Mouse (Mus musculus) 416B (cell line): Measurements from ENCODE around the gene Tmem163.

Source experiments
- DNase-seq: peaks from one replicate; pipeline ENCODE4 v3.0.0; 2011; ENCODE audit warnings: low read depth

Tmem163 gene

DNA sequence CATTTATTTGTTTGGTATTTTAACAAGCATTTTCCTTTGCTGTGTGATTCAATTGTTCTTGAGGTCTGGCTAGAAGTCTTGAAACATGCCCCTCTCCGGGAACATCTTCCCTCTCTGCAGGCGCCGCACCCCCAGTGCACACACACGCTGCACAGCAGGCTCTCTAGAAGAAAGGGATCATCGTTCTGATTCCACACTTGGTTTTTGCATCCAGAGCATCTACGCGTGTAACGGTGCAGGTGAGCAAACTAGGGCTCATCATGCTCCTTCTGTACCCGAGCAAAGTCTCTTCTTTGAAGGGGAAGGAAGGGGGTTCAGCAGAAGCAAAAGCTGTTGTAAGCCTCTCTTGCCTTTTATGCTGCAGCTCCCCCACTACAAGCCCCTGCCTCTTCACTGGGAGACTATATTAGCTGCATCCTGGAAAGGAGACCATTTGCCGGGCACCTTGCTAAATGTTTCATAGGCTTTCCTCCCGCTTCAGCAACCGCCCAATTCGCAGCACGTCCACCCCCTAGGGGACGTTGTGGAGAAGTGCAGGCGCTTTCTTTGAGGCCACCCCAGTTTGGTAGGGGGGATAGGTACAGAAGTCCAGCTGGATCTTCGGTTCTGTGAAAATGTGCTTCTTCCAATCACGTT is at the start of gene Tmem163:
Gene Tmem163 (minus strand): TSS at position 51 of the 636 bp plus-strand sequence.
- DNase-seq, result peak; percentile 40

DNA sequence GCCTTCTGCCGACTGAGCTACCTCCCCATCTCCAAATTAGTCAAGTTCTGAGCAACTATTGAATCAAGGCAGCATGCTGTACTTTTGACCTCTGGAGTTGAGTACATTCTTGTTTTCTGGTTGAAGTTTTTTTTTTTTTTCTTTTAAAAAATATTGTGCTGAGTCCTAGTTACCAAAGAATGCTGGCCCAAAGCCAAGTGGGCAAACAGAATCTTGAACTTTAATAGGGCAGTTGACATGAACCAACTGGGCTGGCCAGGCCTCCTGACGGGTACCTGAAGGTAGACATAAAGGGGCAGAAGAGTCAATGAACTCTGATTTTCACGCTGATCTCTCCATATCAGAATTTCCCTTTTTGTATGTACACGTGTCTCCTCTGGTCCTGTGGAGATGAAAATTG is 49.7 kb upstream of the Tmem163 start, which contains the start of gene Acmsd:
Gene Acmsd (plus strand): TSS at position 318 of the 400 bp plus-strand sequence.
- no peak for DNase-seq

DNA sequence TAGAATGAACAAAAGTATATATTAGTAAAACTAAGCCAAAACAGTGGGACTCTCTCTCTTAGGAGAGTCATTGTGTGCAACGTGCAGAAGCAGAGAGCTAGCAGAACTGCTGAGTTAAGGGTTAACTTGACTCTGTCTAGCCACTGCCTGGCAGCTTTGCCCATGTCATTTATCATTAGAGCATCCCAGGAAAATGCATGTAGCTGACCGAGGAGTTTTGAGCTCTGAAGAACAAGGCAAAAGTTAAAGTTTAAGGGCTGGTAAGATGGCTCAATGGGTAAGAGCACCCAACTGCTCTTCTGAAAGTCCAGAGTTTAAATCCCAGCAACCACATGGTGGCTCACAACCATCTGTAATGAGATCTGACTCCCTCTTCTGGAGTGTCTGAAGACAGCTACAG is 44.2 kb upstream of the Tmem163 start:
- DNase-seq, result no peak

DNA sequence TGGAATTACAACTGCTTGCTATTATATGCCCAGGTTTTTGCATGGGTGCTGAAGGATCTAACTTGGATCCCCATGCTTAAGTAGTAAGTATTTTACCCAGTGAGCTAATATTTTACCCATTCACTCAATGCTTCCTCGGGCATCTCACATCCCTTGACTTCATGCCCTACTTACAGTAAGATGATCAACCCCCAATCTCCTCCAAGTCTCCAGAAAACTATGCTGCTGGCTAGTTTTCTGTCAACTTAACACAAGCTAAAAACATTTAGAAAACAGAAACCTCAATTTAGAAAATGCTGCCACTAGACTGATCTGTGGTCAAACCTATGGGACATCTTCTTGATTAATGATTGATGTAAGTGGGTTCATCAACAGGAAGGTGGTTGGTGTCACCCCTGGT is 38.9 kb upstream of the Tmem163 start:
- no peak for DNase-seq

DNA sequence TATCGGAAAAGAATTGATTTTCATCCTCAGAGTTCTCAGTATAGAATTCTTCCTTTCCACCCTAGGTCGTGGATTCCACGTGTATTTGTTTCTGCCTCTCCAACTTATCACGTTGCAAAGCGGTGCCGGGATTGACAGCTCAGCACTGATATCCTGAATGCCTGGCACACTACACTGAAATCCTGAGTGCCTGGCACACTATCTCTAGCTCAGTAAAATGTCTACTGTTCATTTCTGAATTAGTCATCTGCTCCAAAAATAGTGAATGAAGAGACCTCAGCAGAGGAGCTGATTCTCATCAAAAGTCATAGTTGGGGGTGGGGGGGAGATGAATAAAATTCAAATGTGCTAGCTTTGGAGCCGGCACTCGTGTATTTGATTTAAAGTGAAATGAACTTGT is 37.1 kb upstream of the Tmem163 start:
- no peak for DNase-seq

DNA sequence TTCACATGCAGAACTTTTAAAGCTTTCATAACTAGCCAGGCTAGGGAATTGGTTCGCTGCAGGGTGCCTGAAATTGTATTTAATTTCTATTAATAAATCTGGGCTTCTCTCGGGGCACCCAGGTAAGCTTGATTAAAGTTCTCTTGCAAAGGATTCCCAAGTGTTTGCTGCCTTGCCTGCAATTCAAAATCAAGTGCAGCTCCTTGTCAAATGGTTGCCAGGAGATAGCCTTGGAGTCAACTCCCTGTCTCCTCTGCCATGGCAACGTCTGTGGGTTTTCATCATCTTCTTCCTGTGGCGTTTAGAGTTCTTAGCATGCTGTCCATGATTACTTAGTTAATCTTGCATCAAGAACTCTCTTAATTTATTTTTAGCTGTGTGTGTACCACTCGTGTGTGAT is 26.9 kb upstream of the Tmem163 start:
- DNase-seq, result no peak

DNA sequence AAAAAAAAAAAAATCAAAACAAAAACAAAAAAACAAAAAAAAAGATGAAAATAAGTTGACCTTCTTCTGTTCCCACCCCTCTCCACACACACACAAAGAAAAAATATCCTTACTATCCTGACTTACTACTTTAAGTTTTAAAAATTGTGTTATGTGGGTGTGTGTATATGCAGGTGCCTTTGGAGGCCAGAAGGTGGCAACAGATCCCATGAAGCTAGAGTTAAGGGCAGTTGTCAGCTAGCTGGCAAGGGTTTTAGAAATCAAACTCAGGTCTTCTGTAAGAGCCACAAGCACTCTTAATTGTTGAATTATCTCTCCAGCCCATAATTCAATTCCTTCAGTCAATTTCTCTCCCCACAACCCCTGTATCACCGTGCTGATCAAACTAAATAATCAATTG is 22.8 kb upstream of the Tmem163 start:
- peak; percentile 64 for DNase-seq

DNA sequence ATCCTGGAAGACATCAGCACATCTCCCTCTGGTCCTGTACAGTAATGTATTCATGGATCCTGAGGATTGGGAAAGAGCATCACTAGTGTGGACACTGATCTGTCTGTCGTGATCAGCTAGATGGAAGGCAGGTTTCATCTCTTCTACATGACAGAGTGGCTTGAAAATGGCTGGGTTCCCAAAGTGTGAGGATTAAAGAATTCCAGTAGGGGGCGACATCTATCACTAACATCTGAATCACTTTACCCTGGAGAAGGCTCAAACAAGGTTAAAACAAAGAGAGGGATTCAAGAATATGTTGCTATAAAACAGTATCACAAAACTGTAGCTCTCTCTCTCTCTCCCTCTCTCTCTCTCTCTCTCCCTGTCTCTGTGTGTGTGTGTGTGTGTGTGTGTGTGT is 17.2 kb upstream of the Tmem163 start:
- peak; percentile 53 for DNase-seq

DNA sequence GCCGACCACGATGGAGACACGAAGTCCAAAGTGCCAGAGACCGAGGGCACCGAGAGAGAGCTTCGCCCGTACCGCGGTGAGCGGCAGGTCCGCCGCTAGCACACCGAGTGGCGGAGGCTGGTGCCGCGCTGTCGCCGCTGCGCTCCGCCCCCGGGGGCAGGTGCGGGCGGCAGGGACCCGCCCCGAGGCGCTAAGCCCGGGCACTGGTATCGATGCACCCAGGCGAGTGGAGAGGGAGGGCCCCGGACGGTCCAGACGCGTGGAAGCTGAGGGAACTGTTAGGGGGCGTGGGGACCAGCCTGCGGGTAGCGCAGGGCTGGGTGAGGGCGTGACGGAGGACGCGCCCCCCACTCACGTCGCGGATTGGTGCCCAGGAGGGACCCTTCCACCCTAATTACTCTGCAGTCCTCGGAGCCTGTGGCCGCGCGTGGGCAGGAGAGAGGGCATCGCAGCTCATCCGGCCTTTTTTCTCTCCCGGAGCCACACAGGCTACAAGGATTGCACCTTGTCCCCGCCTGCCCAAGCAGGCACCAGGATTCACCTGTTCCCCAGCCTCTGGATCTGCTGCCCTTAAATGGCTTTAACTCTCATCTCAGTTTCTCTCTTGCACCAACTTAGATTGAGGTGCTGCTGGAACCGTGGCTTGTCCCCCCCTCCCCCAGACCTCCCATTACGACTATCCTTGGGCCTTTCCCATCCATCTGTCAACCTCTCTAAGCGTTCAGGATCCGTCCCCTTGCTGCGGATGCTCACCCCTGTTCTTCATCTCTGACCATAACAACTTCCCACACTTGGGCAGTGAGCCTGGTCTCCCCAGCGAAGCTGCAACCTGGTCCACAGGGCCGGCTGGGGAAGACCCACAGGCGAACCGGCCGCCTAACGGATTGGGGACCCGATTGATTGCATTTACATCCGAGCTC is 1.4 kb downstream of the Tmem163 start:
- DNase-seq, result no peak

DNA sequence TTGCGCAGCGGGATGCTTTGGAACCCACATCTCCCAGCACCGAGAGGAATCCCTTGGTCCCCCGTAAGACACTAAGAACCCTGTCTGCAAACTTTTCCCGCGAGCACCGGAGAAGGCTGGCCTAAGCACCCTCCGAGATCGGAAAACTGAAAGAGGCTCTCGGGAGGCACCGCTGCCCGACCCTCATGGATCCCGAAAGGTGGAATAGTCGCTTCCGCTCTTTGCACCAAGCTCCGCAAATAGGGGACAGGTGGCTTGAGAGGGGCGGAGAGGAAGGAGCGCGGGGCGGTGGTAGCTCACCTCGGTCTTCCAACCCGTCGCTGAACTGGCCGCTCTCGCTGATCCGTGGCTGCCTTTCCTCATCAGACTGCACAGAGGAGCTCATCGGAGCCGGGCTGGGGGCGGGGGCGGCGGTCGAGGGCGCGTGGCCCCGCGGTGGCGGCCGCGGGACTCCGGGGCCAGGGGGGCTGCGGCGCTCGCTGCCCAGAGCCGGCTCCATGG is 2.2 kb downstream of the Tmem163 start:
- DNase-seq, result no peak

DNA sequence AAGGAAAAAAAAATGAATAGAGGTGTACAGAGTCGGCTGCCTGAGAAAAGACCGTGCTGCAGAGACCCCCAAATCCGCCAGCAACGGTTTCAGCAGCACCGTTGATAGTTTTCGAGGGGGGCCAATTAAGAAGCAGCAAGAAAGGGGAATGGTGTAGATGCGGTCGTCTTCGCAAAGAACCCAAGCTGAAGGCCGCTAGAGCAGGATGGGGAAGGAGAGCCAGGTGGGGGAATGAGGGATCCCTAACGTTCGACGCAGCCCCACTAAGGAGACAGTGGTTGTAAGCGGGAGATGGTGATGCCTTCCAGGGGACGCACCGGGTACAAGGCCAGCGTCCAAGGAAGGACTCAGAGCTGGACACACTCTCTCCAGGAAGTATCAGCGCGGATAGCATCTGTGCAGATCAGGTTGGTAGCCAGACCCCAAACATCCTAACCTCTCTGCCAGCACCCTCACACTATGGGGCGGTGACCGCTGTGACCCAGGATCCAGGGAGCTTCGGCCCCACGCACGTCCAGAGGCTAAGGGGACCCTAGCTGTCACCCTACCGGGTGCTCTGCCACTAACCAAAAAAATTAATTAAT is 2.7 kb downstream of the Tmem163 start:
- no peak for DNase-seq

DNA sequence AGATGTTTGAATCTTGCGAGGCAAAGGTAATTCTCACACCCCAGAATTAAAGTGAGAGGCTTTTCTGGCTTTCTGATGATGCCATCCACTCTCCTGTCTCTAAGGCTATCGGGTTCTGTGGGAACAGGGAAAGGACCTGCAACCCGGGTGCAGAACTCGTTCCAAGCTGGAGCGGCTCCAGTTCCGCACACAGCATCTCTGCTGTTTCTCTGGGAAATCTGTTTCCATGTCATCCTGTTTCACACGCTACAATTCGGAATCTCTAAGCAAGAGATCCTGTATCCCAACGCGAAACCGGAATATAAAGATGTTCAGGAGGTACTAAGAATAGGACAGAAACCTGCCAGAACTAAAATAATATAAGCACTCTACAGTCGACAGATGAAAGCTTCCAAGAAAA is 3.2 kb downstream of the Tmem163 start:
- no peak for DNase-seq

DNA sequence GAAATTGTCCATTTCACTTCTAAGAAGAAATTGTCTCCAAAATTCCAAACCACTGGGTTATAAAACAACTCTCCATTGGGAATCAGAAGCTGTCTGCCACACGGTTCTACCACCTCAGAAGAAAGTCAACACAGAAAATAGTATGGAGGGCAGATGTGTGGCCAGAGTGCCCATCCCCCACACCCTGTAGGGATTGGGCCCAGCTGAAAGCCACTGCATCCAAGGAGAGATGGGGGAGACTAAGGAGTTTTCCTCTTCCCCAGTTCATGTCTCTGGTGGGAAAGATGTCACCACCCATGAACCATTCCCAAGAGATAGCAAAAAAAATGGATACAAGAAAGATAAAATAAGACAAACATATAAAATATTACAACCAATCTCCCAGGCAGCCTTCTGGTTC is 4.1 kb downstream of the Tmem163 start:
- no peak for DNase-seq

DNA sequence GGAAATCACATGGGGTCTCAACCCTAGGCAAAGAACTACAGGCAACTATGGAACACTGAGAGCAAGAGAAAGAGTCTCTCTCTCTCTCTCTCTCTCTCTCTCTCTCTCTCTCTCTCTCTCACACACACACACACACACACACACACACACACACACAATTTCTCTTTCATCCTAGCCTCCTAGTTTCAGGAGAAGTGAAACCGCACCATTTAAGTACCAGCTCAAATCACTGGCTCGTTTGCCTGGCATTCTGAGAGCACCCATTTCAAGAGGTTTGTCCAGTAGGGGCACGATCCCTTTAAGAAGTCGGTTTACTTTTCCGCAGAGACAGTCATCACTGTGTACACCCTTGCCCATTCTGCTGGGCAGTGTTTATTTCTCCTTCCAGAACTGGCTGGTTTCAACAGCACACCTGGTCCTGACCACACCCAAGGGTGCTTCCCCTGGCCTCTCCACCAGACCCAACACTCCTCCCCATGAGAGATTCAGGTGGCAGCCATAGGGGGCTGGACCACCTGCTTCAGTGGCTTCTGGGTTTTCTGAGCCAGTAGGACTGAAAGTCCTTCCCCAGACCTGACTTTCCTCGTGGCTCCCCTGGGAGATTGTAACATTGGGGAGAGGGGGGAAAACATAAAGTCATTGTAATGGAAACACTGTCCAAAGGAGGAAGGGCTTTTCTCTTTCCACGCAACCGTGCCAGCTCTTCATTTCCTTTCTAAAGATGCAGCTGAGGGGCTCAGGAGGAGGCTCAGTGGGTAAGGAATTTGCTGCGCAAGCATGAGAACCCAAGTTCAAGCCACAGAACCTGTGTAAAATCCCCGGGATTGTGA is 5.9 kb downstream of the Tmem163 start:
- no peak for DNase-seq

DNA sequence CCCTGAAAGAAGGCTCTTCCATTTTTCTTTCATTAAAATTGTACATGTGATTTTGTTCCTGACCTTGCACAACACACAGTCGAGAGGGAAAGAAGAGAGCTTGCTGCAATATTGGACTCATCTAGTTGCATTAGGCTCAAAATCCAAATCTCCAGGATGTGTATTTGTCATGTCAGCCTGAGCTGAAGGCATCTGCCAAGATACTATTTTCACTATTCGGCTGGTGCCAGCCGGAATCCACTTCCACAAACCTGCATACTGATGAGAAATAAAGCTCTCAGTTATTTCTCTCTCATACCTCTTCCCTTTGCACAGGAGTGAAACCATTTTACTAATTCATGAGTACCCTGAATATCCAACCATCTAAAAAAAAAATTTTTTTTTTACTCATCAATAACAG is 11.2 kb downstream of the Tmem163 start:
- DNase-seq, result no peak

DNA sequence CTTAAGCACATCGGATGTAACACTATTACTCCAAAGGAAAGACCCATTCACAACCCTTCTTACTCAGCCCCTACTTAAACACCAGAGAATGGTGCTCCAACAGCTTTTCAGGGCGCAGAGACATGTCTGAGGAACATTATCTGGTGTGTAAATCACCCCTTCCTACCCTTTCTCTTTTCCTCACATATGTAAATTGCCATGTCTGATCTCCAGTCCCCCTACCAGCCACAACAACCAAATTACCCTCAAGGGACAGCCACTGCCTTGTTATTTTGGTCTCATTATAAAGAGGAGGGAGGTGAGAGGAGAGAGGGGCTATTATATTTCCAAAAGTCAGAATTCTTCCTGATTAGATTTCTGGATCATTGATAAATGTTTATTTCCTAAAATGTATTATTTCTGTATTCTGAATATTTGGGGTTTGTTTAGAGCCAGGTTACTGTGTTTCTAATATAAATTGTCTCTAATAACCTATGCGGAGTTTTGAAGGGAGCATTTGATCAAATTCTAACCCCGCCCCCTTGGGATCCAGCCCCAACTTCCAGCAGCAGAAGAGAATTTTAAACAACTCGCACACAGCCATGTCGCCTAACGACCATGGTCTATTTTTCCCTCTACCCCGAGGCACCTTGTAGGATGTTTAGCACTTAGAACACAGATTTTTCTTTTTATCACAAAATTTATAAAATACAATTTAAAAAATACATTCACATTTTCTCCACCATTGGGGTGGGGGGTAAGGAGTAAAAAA is 12.1 kb downstream of the Tmem163 start:
- DNase-seq, result no peak

DNA sequence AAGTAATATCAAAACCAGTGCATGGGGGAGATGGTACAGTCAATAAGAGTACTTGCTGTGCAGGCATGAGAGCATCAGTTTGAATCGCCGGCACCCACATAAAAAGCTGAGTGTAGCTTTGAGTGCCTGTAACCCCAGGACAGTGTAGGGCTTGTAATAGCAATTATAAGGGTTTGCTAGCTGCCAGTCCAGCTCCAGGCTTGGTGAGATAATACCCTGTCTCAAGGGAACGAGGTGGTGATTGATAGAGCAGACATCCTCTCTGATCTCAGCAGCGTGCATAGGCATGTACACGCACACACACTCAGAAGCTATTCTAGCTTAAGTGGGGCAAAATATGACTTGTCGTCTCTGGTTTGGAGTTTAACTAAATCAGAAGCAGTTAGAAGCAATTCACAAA is 13.1 kb downstream of the Tmem163 start:
- DNase-seq, result no peak

DNA sequence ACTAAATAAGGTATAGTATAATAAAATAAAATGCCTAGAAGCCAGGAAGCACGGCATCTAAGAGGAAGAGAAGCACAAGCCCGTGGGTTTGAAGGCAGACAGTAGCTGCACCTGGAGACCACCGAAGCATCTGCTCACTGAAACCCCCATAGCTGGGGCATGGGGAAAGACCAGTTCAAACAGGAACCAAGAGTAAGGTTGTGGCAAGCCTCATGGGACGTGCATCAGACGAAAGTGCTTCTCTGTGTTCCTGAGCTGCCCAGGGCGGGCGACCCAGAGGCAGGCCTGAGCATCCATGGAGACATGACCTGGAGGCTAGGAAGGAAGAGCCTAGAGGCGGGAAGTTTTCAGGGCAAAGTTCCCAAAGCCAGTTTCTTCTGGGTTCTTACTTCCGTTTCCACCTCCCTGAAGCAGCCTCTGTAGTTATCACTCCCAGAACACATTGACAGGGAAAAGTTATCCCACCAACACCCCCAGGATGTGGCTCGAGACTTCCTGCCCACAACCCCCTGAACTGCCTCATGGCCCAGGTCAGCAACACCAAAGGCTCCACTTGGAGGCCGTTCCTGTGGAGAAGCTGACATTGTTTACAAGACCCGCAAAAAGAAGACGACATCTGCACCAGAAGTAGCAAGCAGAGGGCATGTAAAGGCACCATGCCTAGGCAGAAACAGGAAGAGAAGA is 16.8 kb downstream of the Tmem163 start:
- peak; percentile 47 for DNase-seq

DNA sequence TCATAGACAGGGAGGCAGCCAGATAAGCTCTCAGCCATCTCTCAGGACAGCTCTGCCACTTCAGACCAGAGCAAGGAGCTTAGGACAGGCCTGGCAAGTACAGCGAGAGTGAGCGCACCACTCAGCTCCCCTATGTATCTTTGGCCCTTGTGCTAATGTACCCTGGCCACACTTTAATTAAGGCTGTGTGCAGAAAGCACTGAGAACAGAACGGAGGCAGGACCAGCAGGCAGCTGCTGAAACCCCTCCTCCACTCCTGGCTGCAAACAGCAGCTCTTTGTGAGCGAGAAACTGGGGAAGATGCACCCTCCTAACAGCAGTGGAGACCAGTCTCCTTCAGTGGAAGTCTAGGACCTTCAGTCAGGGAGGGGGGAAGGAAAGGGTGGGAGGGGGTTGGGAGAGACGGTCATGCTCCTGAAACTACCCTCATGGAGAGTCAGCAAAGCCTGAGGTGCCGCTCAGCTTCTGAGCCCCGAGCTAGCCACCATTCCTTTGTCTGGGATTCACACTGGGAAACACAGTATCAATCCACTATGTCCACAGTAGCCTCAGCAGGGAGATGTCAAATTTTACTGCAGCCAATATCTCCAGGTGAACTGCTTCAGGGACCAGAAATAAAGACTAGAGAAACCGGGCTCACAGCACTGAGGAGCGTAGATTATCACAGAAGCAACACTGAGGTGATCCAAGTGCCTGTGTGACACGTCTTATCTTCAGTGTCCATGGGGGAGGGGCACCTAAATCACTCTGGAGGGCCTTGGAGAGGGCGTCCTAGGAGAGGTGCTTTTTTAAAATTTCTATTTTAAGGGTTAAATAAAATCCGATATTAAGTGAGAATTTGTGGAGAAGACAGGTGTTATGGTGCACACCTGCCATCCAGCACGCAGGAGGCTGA is 18.0 kb downstream of the Tmem163 start:
- no peak for DNase-seq

DNA sequence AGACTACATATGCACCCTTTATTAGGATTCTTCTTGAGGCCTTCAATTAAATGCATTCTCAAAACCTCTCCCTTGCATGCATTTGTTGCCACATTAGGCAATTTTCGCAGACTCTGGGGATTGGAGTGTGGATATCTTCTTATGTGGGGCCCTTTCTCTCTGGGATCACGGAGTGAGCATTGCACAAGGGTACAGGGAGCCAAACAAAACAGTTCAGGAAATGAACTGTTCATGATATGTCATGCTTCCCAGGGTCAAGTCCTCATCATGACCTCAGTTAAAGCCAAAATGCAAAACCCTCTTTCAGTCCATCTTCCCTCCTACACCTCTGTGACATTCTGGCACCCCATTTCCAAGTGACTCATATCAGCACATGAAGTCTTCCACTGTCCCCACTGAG is 27.8 kb downstream of the Tmem163 start:
- DNase-seq, result no peak
